Comparison of ENCODE assay signal across 9 mouse cellular contexts in the genomic region with DNA sequence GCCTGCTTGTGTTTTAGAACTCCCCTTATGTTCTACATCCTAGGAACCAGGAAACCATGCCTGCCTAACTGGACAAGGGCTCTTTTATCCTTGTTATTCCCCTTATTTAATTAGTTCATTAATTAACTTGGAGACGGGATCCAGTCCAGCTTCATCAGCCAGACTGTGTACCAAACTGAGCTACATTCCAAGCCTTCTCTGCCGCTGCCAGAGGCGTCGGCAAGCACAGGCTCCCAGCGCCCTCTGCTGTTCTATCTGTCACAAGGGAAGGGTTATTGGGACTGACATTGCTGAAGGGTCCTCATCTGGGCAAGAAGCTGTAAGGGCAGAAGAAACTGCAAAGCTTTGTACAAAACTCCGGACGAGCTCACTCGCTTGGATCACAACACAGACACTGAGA. TPM values are rescaled to one million over a fixed set of nuclear protein-coding genes. Genes with fewer than 3 reads are reported as not detected.
DNase-seq lines count a peak whose midpoint lies in the region; ATAC-seq and TF ChIP-seq lines count a peak whose summit lies in the region.
"Had no signal": no experiment of that assay in that cellular context is flagged by ENCODE, and none has a peak within 500 bp of the region (broad histone marks: within the 10 kb centered on the region; RNA-seq: fewer than 3 reads in every experiment).

No protein-coding gene starts in this region.

- H3K27ac ChIP-seq in ES-Bruce4 (ENCODE audit: insufficient read depth, low read length) = no peak overlapping the region
- H3K27ac ChIP-seq in heart, adult 2 months = no peak overlapping the region
- H3K27ac ChIP-seq in kidney, postnatal 0 days = no peak overlapping the region
- H3K27ac ChIP-seq in liver, embryonic 14.5 days = no peak overlapping the region
- H3K27ac ChIP-seq: macrophage had no signal

- no peak overlapping the region for H3K9ac ChIP-seq in ES-Bruce4 (ENCODE audit: low read depth, poor library complexity, severe bottlenecking)
- H3K9ac ChIP-seq in heart, adult 2 months (ENCODE audit: low read depth, low read length) = no peak overlapping the region
- H3K9ac ChIP-seq in kidney, postnatal 0 days (ENCODE audit: low read depth, low read length) = no peak overlapping the region
- no peak overlapping the region for H3K9ac ChIP-seq in liver, embryonic 14.5 days (replicated peaks)

- 4% methylated on average over 8 of the region's 8 CpGs for WGBS in heart, adult 2 months
- 0% methylated on average over 8 of the region's 8 CpGs for WGBS in kidney, postnatal 0 days
- WGBS in liver, embryonic 14.5 days (ENCODE audit: insufficient replicate concordance) = 6% methylated on average over 8 of the region's 8 CpGs

- TF ChIP-seq EP300 in ES-Bruce4 (IDR thresholded peaks at IDR 0.05; ENCODE audit: insufficient read depth, low read depth, low read length) = no peak
- peak; percentile 92 for TF ChIP-seq EP300 in heart, adult 2 months (IDR thresholded peaks at IDR 0.05; ENCODE audit: insufficient read depth, low read depth, low read length)
- TF ChIP-seq EP300 in liver, embryonic 14.5 days (IDR thresholded peaks at IDR 0.05; ENCODE audit: low read depth) = no peak

- no peak overlapping the region for H3K4me3 ChIP-seq in ES-Bruce4 (ENCODE audit: low read depth, low read length)
- no peak overlapping the region for H3K4me3 ChIP-seq in heart, adult 2 months
- no peak overlapping the region for H3K4me3 ChIP-seq in kidney, postnatal 0 days (replicated peaks; ENCODE audit: low read depth, low read length)
- no peak overlapping the region for H3K4me3 ChIP-seq in liver, embryonic 14.5 days (ENCODE audit: insufficient read depth in 1 of 2, low read depth in 2 of 2, low read length in 2 of 2)

- peak; percentile 65 to 67 for DNase-seq in adrenal gland, adult 18-20 months (ENCODE audit: low spot score in 2 of 2)
- DNase-seq in embryo, embryonic 9.5 days (ENCODE audit: extremely low spot score) = peak; percentile 74
- DNase-seq in heart, adult 2 months = peak; percentile 69 to 73
- peak; percentile 96 for DNase-seq in kidney, postnatal 0 days (ENCODE audit: low spot score)
- peak in 2 of 3 experiments; percentile 36 to 41 for DNase-seq in liver, embryonic 14.5 days (ENCODE audit: low read depth in 3 of 3, low spot score in 3 of 3)
- DNase-seq in right cerebral cortex, adult 2 months (ENCODE audit: low spot score in 2 of 2) = peak; percentile 73 to 81

- no peaks in the 10 kb centered on the region for H3K36me3 ChIP-seq in ES-Bruce4 (ENCODE audit: control insufficient read depth, insufficient read depth, low read length, poor library complexity, severe bottlenecking)
- no peaks in the 10 kb centered on the region for H3K36me3 ChIP-seq in heart, adult 2 months (ENCODE audit: control insufficient read depth, insufficient read depth, low read length)
- no peaks in the 10 kb centered on the region for H3K36me3 ChIP-seq in kidney, postnatal 0 days (ENCODE audit: insufficient read depth, low read length)
- no peaks in the 10 kb centered on the region for H3K36me3 ChIP-seq in liver, embryonic 14.5 days (replicated peaks; ENCODE audit: control insufficient read depth, insufficient read depth, low read depth)

- H3K27me3 ChIP-seq in ES-Bruce4 (ENCODE audit: control insufficient read depth, insufficient read depth, low read length, poor library complexity, severe bottlenecking) = no peaks in the 10 kb centered on the region
- no peaks in the 10 kb centered on the region for H3K27me3 ChIP-seq in heart, adult 2 months (ENCODE audit: control insufficient read depth, insufficient read depth, low read length)
- no peaks in the 10 kb centered on the region for H3K27me3 ChIP-seq in kidney, postnatal 0 days (ENCODE audit: insufficient read depth, low read length)
- H3K27me3 ChIP-seq in liver, embryonic 14.5 days (ENCODE audit: control insufficient read depth, insufficient read depth, low read length) = no peaks in the 10 kb centered on the region

- TF ChIP-seq POLR2A in ES-Bruce4 (IDR thresholded peaks at IDR 0.05; ENCODE audit: insufficient read depth, low read length) = no peak
- no peak for TF ChIP-seq POLR2A in heart, adult 2 months (IDR thresholded peaks at IDR 0.05; ENCODE audit: insufficient read depth, low read depth, low read length)

- peak; percentile 49; the same call in 1 of the 2 replicates for ATAC-seq in kidney, postnatal 0 days (replicated peaks; ENCODE audit: low FRiP score, low read depth)
- no peak for ATAC-seq in liver, embryonic 14.5 days (ENCODE audit: insufficient read depth)
- ATAC-seq in activated CD4-positive, CD25-positive, alpha-beta regulatory T cell, adult 4 months = no peak

- no peaks in the 10 kb centered on the region for H3K79me2 ChIP-seq in heart, adult 2 months (replicated peaks; ENCODE audit: control insufficient read depth, insufficient read depth, low read length)

- intact Hi-C loops in heart, adult 2 months (cut with DNase I) = loop anchor here (1.0 to 5.0 kb wide), 2 partner anchors 72 to 183 kb away; no protein-coding TSS in a partner anchor

- no peak overlapping the region for H3K4me2 ChIP-seq in kidney, postnatal 0 days (ENCODE audit: low read length)
- H3K4me2 ChIP-seq in liver, embryonic 14.5 days (ENCODE audit: low read depth) = no peak overlapping the region

- H3K9me3 ChIP-seq in ES-Bruce4 (replicated peaks; ENCODE audit: control insufficient read depth, insufficient read depth, low read length, poor library complexity, severe bottlenecking) = peaks cover 3% of the 10 kb centered on the region; the same call in 1 of the 2 replicates
- H3K9me3 ChIP-seq in kidney, postnatal 0 days (replicated peaks; ENCODE audit: low read length) = no peaks in the 10 kb centered on the region
- no peaks in the 10 kb centered on the region for H3K9me3 ChIP-seq in liver, embryonic 14.5 days (ENCODE audit: control insufficient read depth, low read length)

- H3K4me1 ChIP-seq in ES-Bruce4 (ENCODE audit: control insufficient read depth, insufficient read depth, low read length) = no peaks in the 10 kb centered on the region
- H3K4me1 ChIP-seq in heart, adult 2 months (ENCODE audit: control insufficient read depth, insufficient read depth, low read length) = no peaks in the 10 kb centered on the region; the same call in none of the 2 replicates
- no peaks in the 10 kb centered on the region for H3K4me1 ChIP-seq in kidney, postnatal 0 days (replicated peaks; ENCODE audit: insufficient read depth, low read length)
- 0 out of 4 replicates have a peak, but pooled peaks cover 0 to 2% of the 10 kb centered on the region in 2 experiments for H3K4me1 ChIP-seq in liver, embryonic 14.5 days (replicated peaks; ENCODE audit: control insufficient read depth in 2 of 2, insufficient read depth in 2 of 2, low read length in 1 of 2)

- TF ChIP-seq CTCF in ES-Bruce4 (IDR thresholded peaks at IDR 0.05; ENCODE audit: low read depth, low read length) = peak; percentile 95
- peak; percentile 95 for TF ChIP-seq CTCF in heart, adult 2 months (IDR thresholded peaks at IDR 0.05)
- TF ChIP-seq CTCF in kidney, postnatal 0 days (IDR thresholded peaks at IDR 0.05; ENCODE audit: low read depth) = peak; percentile 99
- peak; percentile 92 for TF ChIP-seq CTCF in liver, embryonic 14.5 days (IDR thresholded peaks at IDR 0.05; ENCODE audit: low read depth)

RNA-seq across cellular contexts. Expression of gene Aarsd1, which starts 22.3 kb away (rescaled TPM):
- 45.2 and 45.4 TPM in 2 replicates for polyA plus RNA-seq in ES-Bruce4 (2011; ENCODE audit: insufficient read depth, insufficient read length, low read depth, missing spikeins)
- 10 to 100 TPM; 29.1 to 38.1 TPM for total RNA-seq in adrenal gland, adult 18-20 months (2021)
- 10 to 100 TPM; 19.5 to 23.4 TPM for total RNA-seq in heart, adult 2 months (2021)
- polyA plus RNA-seq in heart, adult 2 months (2012; rRNA removed) = 23.0 and 28.0 TPM in 2 replicates
- 58.4 and 66.0 TPM in 2 replicates for polyA plus RNA-seq in kidney, postnatal 0 days (2015; fragmentation: Nextera tagmentation; extraction: Ambion mirVana)
- polyA plus RNA-seq in liver, embryonic 14.5 days (2012; rRNA removed) = 24.7 TPM in 2 replicates
- polyA plus RNA-seq in liver, embryonic 14.5 days (2014; fragmentation: Nextera tagmentation; extraction: Ambion mirVana) = 39.7 and 42.0 TPM in 2 replicates
- 10 to 100 TPM; 33.5 to 42.6 TPM for polyA plus RNA-seq in activated CD4-positive, CD25-positive, alpha-beta regulatory T cell, adult 4 months (2017; shearing (Covaris generic))

RNA-seq across cellular contexts. Expression of gene G6pc, which starts 27.7 kb away (rescaled TPM):
- polyA plus RNA-seq in ES-Bruce4 (2011; ENCODE audit: insufficient read depth, insufficient read length, low read depth, missing spikeins) = not detected in 2 replicates
- total RNA-seq in adrenal gland, adult 18-20 months (2021) = 10 to 100 TPM; 13.0 to 27.5 TPM
- not detected for total RNA-seq in heart, adult 2 months (2021)
- polyA plus RNA-seq in heart, adult 2 months (2012; rRNA removed) = 0.15 TPM in 1 of 2 replicates, not detected in the other
- 23.2 and 37.0 TPM in 2 replicates for polyA plus RNA-seq in kidney, postnatal 0 days (2015; fragmentation: Nextera tagmentation; extraction: Ambion mirVana)
- polyA plus RNA-seq in liver, embryonic 14.5 days (2012; rRNA removed) = 0.02 TPM in 2 replicates
- polyA plus RNA-seq in liver, embryonic 14.5 days (2014; fragmentation: Nextera tagmentation; extraction: Ambion mirVana) = 0.04 TPM in 1 of 2 replicates, not detected in the other
- not detected for polyA plus RNA-seq in activated CD4-positive, CD25-positive, alpha-beta regulatory T cell, adult 4 months (2017; shearing (Covaris generic))
- polyA plus RNA-seq: macrophage had no signal

RNA-seq across cellular contexts. Expression of gene Gm27029, which starts 29.5 kb away (rescaled TPM):
- 8.8 and 9.4 TPM in 2 replicates for polyA plus RNA-seq in ES-Bruce4 (2011; ENCODE audit: insufficient read depth, insufficient read length, low read depth, missing spikeins)
- 1 to 10 TPM; 2.7 to 4.7 TPM for total RNA-seq in adrenal gland, adult 18-20 months (2021)
- 10 to 100 TPM in 1 of 2 experiments, 1 to 10 TPM in 1; 5.1 to 10.2 TPM for total RNA-seq in heart, adult 2 months (2021)
- polyA plus RNA-seq in heart, adult 2 months (2012; rRNA removed) = 1.3 and 2.4 TPM in 2 replicates
- 4.0 and 4.5 TPM in 2 replicates for polyA plus RNA-seq in kidney, postnatal 0 days (2015; fragmentation: Nextera tagmentation; extraction: Ambion mirVana)
- polyA plus RNA-seq in liver, embryonic 14.5 days (2012; rRNA removed) = 0.17 and 0.84 TPM in 2 replicates
- 2.6 and 3.5 TPM in 2 replicates for polyA plus RNA-seq in liver, embryonic 14.5 days (2014; fragmentation: Nextera tagmentation; extraction: Ambion mirVana)
- 1 to 10 TPM in 1 of 2 experiments, not detected in 1; 1.5 TPM for polyA plus RNA-seq in activated CD4-positive, CD25-positive, alpha-beta regulatory T cell, adult 4 months (2017; shearing (Covaris generic))
- polyA plus RNA-seq: macrophage had no signal

RNA-seq across cellular contexts. Expression of gene Rundc1, which starts 29.8 kb away (rescaled TPM):
- polyA plus RNA-seq in ES-Bruce4 (2011; ENCODE audit: insufficient read depth, insufficient read length, low read depth, missing spikeins) = 5.4 and 5.8 TPM in 2 replicates
- total RNA-seq in adrenal gland, adult 18-20 months (2021) = 10 to 100 TPM; 28.2 TPM
- total RNA-seq in heart, adult 2 months (2021) = 10 to 100 TPM; 10.1 to 12.1 TPM
- polyA plus RNA-seq in heart, adult 2 months (2012; rRNA removed) = 12.0 and 14.7 TPM in 2 replicates
- polyA plus RNA-seq in kidney, postnatal 0 days (2015; fragmentation: Nextera tagmentation; extraction: Ambion mirVana) = 17.9 and 19.6 TPM in 2 replicates
- 3.4 and 3.9 TPM in 2 replicates for polyA plus RNA-seq in liver, embryonic 14.5 days (2012; rRNA removed)
- polyA plus RNA-seq in liver, embryonic 14.5 days (2014; fragmentation: Nextera tagmentation; extraction: Ambion mirVana) = 2.9 and 3.0 TPM in 2 replicates
- 1 to 10 TPM; 5.4 to 8.0 TPM for polyA plus RNA-seq in activated CD4-positive, CD25-positive, alpha-beta regulatory T cell, adult 4 months (2017; shearing (Covaris generic))

RNA-seq across cellular contexts. Expression of gene Ptges3l, which starts 30.0 kb away (rescaled TPM):
- not detected in 2 replicates for polyA plus RNA-seq in ES-Bruce4 (2011; ENCODE audit: insufficient read depth, insufficient read length, low read depth, missing spikeins)
- 1 to 10 TPM; 6.1 TPM for total RNA-seq in adrenal gland, adult 18-20 months (2021)
- 10 to 100 TPM; 50.6 to 58.3 TPM for total RNA-seq in heart, adult 2 months (2021)
- 56.8 and 81.6 TPM in 2 replicates for polyA plus RNA-seq in heart, adult 2 months (2012; rRNA removed)
- polyA plus RNA-seq in kidney, postnatal 0 days (2015; fragmentation: Nextera tagmentation; extraction: Ambion mirVana) = 8.7 and 11.5 TPM in 2 replicates
- 0.29 and 0.74 TPM in 2 replicates for polyA plus RNA-seq in liver, embryonic 14.5 days (2012; rRNA removed)
- 0.53 and 0.86 TPM in 2 replicates for polyA plus RNA-seq in liver, embryonic 14.5 days (2014; fragmentation: Nextera tagmentation; extraction: Ambion mirVana)
- 1 to 10 TPM; 1.1 to 4.2 TPM for polyA plus RNA-seq in activated CD4-positive, CD25-positive, alpha-beta regulatory T cell, adult 4 months (2017; shearing (Covaris generic))

Comparison
In these comparisons a context has a peak if more than half of its experiments do, and no peak if none do; other contexts are left out.
1. DNase-seq: peak in every context shown above with its lines; median percentile 96 in kidney, postnatal 0 days; 77 in right cerebral cortex, adult 2 months; 74 in embryo, embryonic 9.5 days; 71 in heart, adult 2 months; 66 in adrenal gland, adult 18-20 months; 38 in liver, embryonic 14.5 days.
2. RNA of gene G6pc, which starts 27.7 kb away (polyA plus RNA-seq): 23.2 to 37.0 TPM in kidney, postnatal 0 days; 0.02 to 0.04 TPM in liver, embryonic 14.5 days, not detected in ES-Bruce4, 0.15 TPM in heart, adult 2 months and not detected in activated CD4-positive, CD25-positive, alpha-beta regulatory T cell, adult 4 months; every median in the first group is over 10 times any median in the second.
3. Peak in every context shown above with its lines, with median percentiles within 50 percentile points of each other: CTCF ChIP-seq.